Comparison of ENCODE assay signal across 8 mouse cellular contexts in genomic region chr13:116443165-116443955, GRCm38 (mm10).
A peak's percentile ranks its signal among the peaks of the same experiment; 100 is the strongest.
DNase-seq lines count a peak whose midpoint lies in the region; ATAC-seq and TF ChIP-seq lines count a peak whose summit lies in the region.
"Had no signal": no experiment of that assay in that cellular context is flagged by ENCODE, and none has a peak within 500 bp of the region (broad histone marks: within the 10 kb centered on the region; RNA-seq: fewer than 3 reads in every experiment).

No protein-coding gene starts in this region.

- no peaks in the 10 kb centered on the region for H3K9me3 ChIP-seq in liver, embryonic 12.5 days (replicated peaks)
- H3K9me3 ChIP-seq in embryonic facial prominence, embryonic 10.5 days: no peaks in the 10 kb centered on the region
- H3K9me3 ChIP-seq in heart, postnatal 0 days (replicated peaks; ENCODE audit: control insufficient read depth, low read length): no peaks in the 10 kb centered on the region
- H3K9me3 ChIP-seq: limb, embryonic 15.5 days had no signal

- H3K27me3 ChIP-seq in liver, embryonic 12.5 days (replicated peaks): no peaks in the 10 kb centered on the region
- no peaks in the 10 kb centered on the region for H3K27me3 ChIP-seq in embryonic facial prominence, embryonic 10.5 days (replicated peaks; ENCODE audit: low read depth, poor library complexity, severe bottlenecking)
- H3K27me3 ChIP-seq in heart, postnatal 0 days (ENCODE audit: control insufficient read depth, insufficient read depth, low read length): no peaks in the 10 kb centered on the region
- H3K27me3 ChIP-seq: limb, embryonic 15.5 days had no signal

- no peak for TF ChIP-seq CTCF in heart, postnatal 0 days (IDR thresholded peaks at IDR 0.05; ENCODE audit: low read depth)

- no peak overlapping the region for H3K9ac ChIP-seq in liver, embryonic 12.5 days
- no peak overlapping the region for H3K9ac ChIP-seq in heart, postnatal 0 days (replicated peaks; ENCODE audit: low read depth, low read length)
- H3K9ac ChIP-seq: limb, embryonic 15.5 days had no signal

- H3K4me1 ChIP-seq in liver, embryonic 12.5 days: no peaks in the 10 kb centered on the region
- H3K4me1 ChIP-seq in embryonic facial prominence, embryonic 10.5 days: peaks cover 11% of the 10 kb centered on the region
- peaks cover 5% of the 10 kb centered on the region for H3K4me1 ChIP-seq in heart, postnatal 0 days (ENCODE audit: control insufficient read depth, insufficient read depth)
- H3K4me1 ChIP-seq: limb, embryonic 15.5 days had no signal

- H3K36me3 ChIP-seq in liver, embryonic 12.5 days: no peaks in the 10 kb centered on the region
- no peaks in the 10 kb centered on the region for H3K36me3 ChIP-seq in embryonic facial prominence, embryonic 10.5 days (replicated peaks)
- no peaks in the 10 kb centered on the region for H3K36me3 ChIP-seq in heart, postnatal 0 days (replicated peaks; ENCODE audit: control insufficient read depth, insufficient read depth, low read length)
- H3K36me3 ChIP-seq: limb, embryonic 15.5 days had no signal

- 27% methylated on average over 15 of the region's 15 CpGs for WGBS in liver, embryonic 12.5 days (ENCODE audit: insufficient replicate concordance)
- WGBS in embryonic facial prominence, embryonic 10.5 days: 29% methylated on average over 15 of the region's 15 CpGs
- WGBS in heart, postnatal 0 days: 11% methylated on average over 15 of the region's 15 CpGs

- TF ChIP-seq EP300 in heart, postnatal 0 days (IDR thresholded peaks at IDR 0.05; ENCODE audit: low read depth): no peak

- no peak for DNase-seq in liver
- peak; percentile 44 for DNase-seq in embryonic facial prominence, embryonic 10.5 days (ENCODE audit: low spot score)
- DNase-seq in heart, postnatal 0 days (ENCODE audit: low spot score): no peak
- peak; percentile 27 for DNase-seq in mesoderm, embryonic 11.5 days (ENCODE audit: low read depth, low spot score)
- DNase-seq in spleen, adult 12 weeks (ENCODE audit: low spot score): no peak

- 0 out of 2 replicates have a peak overlapping the region, but pooled peaks have one; percentile 10 for H3K4me2 ChIP-seq in liver, embryonic 12.5 days
- peak overlapping the region; percentile 54 for H3K4me2 ChIP-seq in heart, postnatal 0 days (ENCODE audit: low read depth, low read length)
- H3K4me2 ChIP-seq: limb, embryonic 15.5 days had no signal

- ATAC-seq in liver, embryonic 12.5 days: no peak
- no peak for ATAC-seq in heart, postnatal 0 days (ENCODE audit: insufficient read depth, low read depth)
- no peak for ATAC-seq in frontal cortex, adult (ENCODE audit: low TSS enrichment)

- no peak overlapping the region for H3K4me3 ChIP-seq in liver, embryonic 12.5 days
- no peak overlapping the region for H3K4me3 ChIP-seq in embryonic facial prominence, embryonic 10.5 days
- peak overlapping the region; percentile 26 for H3K4me3 ChIP-seq in heart, postnatal 0 days (ENCODE audit: low read depth, low read length)
- H3K4me3 ChIP-seq: limb, embryonic 15.5 days had no signal

- no peak overlapping the region for H3K27ac ChIP-seq in liver, embryonic 12.5 days
- H3K27ac ChIP-seq in embryonic facial prominence, embryonic 10.5 days (replicated peaks): 0 out of 2 replicates have a peak overlapping the region, but pooled peaks have one; percentile 4
- H3K27ac ChIP-seq in heart, postnatal 0 days (ENCODE audit: low read depth): no peak overlapping the region
- H3K27ac ChIP-seq: limb, embryonic 15.5 days had no signal

Comparison
In these comparisons a context has a peak if more than half of its experiments do, and no peak if none do; other contexts are left out.
1. DNase-seq: peak in embryonic facial prominence, embryonic 10.5 days (single experiment) and mesoderm, embryonic 11.5 days (single experiment); none in liver (single experiment), heart, postnatal 0 days (single experiment) and spleen, adult 12 weeks (single experiment).